Mouse (Mus musculus): Measurements from ENCODE around the gene Snap29. TPM values are rescaled to one million over a fixed set of nuclear protein-coding genes. Genes with fewer than 3 reads are reported as not detected.

Gene Snap29
- total and polyA plus RNA-seq, 2 experiments from 2014 or later: 15.6 to 28.1 TPM

DNA sequence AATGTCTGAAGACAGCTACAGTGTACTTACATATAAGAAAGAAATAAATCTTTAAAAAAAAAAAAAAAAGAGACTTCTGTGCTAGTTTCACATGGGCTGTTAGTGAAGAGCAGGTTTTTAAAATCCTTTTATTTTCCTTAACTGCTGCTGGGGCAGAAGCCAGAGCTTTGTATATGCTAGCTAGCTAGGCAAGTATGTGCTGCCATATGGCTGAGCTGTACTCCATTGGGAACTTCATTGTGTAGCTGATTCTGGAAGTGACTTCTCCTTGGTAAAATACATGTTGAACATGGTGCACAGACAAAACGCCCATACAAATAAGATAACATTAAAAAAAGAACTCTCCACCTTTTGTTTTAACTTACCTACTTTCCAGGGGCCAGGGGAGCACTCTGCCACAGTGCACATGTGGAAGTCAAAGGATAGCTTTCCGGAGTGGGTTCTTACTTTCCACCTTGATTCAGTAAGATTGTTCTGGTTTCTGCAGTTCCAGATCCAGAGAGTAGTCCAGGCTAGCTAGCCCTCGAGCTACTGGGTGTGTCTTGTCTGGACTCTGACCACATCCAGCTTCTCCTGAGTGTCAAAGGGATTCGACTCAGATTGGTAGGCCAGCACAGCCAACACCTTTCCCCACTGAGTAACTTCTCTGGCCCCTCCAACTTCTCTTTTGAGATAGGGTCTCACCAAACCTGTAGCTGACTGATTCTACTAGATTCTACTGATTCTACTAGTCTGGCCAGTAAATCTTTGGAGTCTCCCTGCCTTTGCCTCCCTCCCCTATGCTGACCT is 61.3 kb downstream of the Snap29 start:
- H3K27ac ChIP-seq: no peak overlapping the region
- WGBS: 94% methylated on average over 4 of the region's 4 CpGs
- H3K4me2 ChIP-seq (ENCODE audit: low read depth, low read length): no peak overlapping the region
- H3K36me3 ChIP-seq (ENCODE audit: insufficient read depth, low read length): no peaks in the 10 kb centered on the region; the same call in 1 of the 2 replicates
- ATAC-seq (no peak), DNase-seq (ENCODE audit: low spot score) (no peak)
- TF ChIP-seq CTCF (IDR thresholded peaks at IDR 0.05; ENCODE audit: low read depth): no peak
- no peaks in the 10 kb centered on the region for H3K4me1 ChIP-seq (ENCODE audit: insufficient read depth, low read length)
- H3K27me3 ChIP-seq (ENCODE audit: insufficient read depth, low read length): no peaks in the 10 kb centered on the region
- H3K9me3 ChIP-seq (ENCODE audit: low read length): no peaks in the 10 kb centered on the region
- no peak overlapping the region for H3K9ac ChIP-seq (replicated peaks; ENCODE audit: low read length)
- no peak overlapping the region for H3K4me3 ChIP-seq (ENCODE audit: low read length)

DNA sequence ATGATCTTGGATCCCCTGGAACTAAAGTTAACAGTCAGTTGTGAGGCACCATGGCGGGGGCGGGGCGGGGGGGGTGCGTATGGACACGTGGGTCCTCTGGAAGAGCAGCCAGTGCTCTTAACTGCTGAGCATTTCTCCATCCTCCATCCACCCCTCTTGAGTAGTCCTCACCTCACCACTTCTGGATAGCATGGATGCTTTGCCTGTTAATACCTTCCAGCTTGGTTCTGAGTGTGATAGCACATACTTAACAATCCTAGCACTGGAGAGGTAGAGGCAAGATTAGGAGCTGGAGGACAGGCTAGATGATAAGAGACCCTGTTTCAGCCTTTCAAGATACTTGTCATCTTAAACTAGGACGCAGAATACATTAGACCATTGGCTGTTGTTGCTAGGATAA is 66.7 kb downstream of the Snap29 start:
- no peaks in the 10 kb centered on the region for H3K27me3 ChIP-seq (ENCODE audit: insufficient read depth, low read length)
- no peaks in the 10 kb centered on the region for H3K9me3 ChIP-seq (ENCODE audit: low read length)
- DNase-seq (ENCODE audit: low spot score): no peak
- WGBS: 87% methylated on average over 6 of the region's 6 CpGs
- H3K9ac ChIP-seq (replicated peaks; ENCODE audit: low read length): no peak overlapping the region
- no peak for ATAC-seq
- H3K4me3 ChIP-seq (ENCODE audit: low read length): no peak overlapping the region
- H3K36me3 ChIP-seq (ENCODE audit: insufficient read depth, low read length): peaks cover 6% of the 10 kb centered on the region; the same call in 1 of the 2 replicates
- H3K27ac ChIP-seq: no peak overlapping the region
- no peaks in the 10 kb centered on the region for H3K4me1 ChIP-seq (ENCODE audit: insufficient read depth, low read length)
- H3K4me2 ChIP-seq (ENCODE audit: low read depth, low read length): no peak overlapping the region
- no peak for TF ChIP-seq CTCF (IDR thresholded peaks at IDR 0.05; ENCODE audit: low read depth)

GRCm38 (mm10) chr16:17474091-17474490 is 68.3 kb downstream of the Snap29 start:
- Histone ChIP-seq H3K27ac (no peak overlapping the region), H3K4me3 (ENCODE audit: low read length) (no peak overlapping the region), H3K9me3 (ENCODE audit: low read length) (no peaks in the 10 kb centered on the region), H3K27me3 (ENCODE audit: insufficient read depth, low read length) (no peaks in the 10 kb centered on the region), H3K9ac (replicated peaks; ENCODE audit: low read length) (no peak overlapping the region), H3K36me3 (ENCODE audit: insufficient read depth, low read length) (peaks cover 6% of the 10 kb centered on the region; the same call in 1 of the 2 replicates), H3K4me2 (ENCODE audit: low read depth, low read length) (no peak overlapping the region), H3K4me1 (ENCODE audit: insufficient read depth, low read length) (no peaks in the 10 kb centered on the region)
- peak; percentile 83 for TF ChIP-seq CTCF (IDR thresholded peaks at IDR 0.05; ENCODE audit: low read depth)
- ATAC-seq (no peak), DNase-seq (ENCODE audit: low spot score) (peak; percentile 60)

DNA sequence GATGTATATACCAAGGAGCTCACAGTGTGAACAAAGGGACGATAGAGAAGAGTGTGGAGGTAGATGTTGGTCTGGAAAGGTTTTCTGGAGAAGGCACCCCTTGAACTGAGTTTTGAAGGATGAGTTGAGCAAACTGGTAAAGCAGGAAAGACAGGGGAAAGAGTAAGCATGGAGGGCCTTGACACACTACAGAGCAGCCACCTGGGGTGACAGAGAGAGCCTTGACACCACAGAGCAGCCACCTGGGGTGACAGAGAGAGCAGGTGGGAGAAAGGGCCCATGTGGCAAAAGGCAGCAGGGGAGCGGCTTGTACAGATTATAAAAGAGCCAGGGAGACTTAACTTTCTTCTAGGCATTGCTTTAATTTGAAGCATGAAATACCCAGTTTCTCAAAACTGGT is 69.0 kb downstream of the Snap29 start:
- Histone ChIP-seq H3K4me1 (ENCODE audit: insufficient read depth, low read length) (no peaks in the 10 kb centered on the region), H3K9me3 (ENCODE audit: low read length) (no peaks in the 10 kb centered on the region), H3K36me3 (ENCODE audit: insufficient read depth, low read length) (peaks cover 6% of the 10 kb centered on the region; the same call in 1 of the 2 replicates), H3K4me2 (ENCODE audit: low read depth, low read length) (no peak overlapping the region), H3K4me3 (ENCODE audit: low read length) (no peak overlapping the region), H3K27me3 (ENCODE audit: insufficient read depth, low read length) (no peaks in the 10 kb centered on the region), H3K9ac (replicated peaks; ENCODE audit: low read length) (no peak overlapping the region), H3K27ac (no peak overlapping the region)
- ATAC-seq (no peak), DNase-seq (ENCODE audit: low spot score) (no peak)
- WGBS: 88% methylated on average over 2 of the region's 2 CpGs
- TF ChIP-seq CTCF (IDR thresholded peaks at IDR 0.05; ENCODE audit: low read depth): no peak

- no peaks in the 10 kb centered on the region for H3K9me3 ChIP-seq (ENCODE audit: low read length)
- H3K4me2 ChIP-seq (ENCODE audit: low read depth, low read length): no peak overlapping the region
- no peak overlapping the region for H3K27ac ChIP-seq
- no peak overlapping the region for H3K4me3 ChIP-seq (ENCODE audit: low read length)
- H3K36me3 ChIP-seq (ENCODE audit: insufficient read depth, low read length): peaks cover 6% of the 10 kb centered on the region; the same call in 1 of the 2 replicates
- DNase-seq (ENCODE audit: low spot score) (no peak), ATAC-seq (no peak)
- TF ChIP-seq CTCF (IDR thresholded peaks at IDR 0.05; ENCODE audit: low read depth): no peak
- no peak overlapping the region for H3K9ac ChIP-seq (replicated peaks; ENCODE audit: low read length)
- no peaks in the 10 kb centered on the region for H3K27me3 ChIP-seq (ENCODE audit: insufficient read depth, low read length)
- H3K4me1 ChIP-seq (ENCODE audit: insufficient read depth, low read length): no peaks in the 10 kb centered on the region
- WGBS: 95% methylated on average over 4 of the region's 4 CpGs
These were observed 69.5 kb downstream of the Snap29 start for GRCm38 (mm10) chr16:17475326-17475725.

GRCm38 (mm10) chr16:17478331-17478943 is 72.7 kb downstream of the Snap29 start:
- no peak for DNase-seq (ENCODE audit: low spot score)
- H3K27ac ChIP-seq: peak overlapping the region; percentile 36; the same call in 1 of the 2 replicates
- no peaks in the 10 kb centered on the region for H3K27me3 ChIP-seq (ENCODE audit: insufficient read depth, low read length)
- 74% methylated on average over 4 of the region's 4 CpGs for WGBS
- no peak for TF ChIP-seq CTCF (IDR thresholded peaks at IDR 0.05; ENCODE audit: low read depth)
- ATAC-seq: no peak
- no peak overlapping the region for H3K4me2 ChIP-seq (ENCODE audit: low read depth, low read length)
- no peak overlapping the region for H3K9ac ChIP-seq (replicated peaks; ENCODE audit: low read length)
- H3K4me1 ChIP-seq (ENCODE audit: insufficient read depth, low read length): no peaks in the 10 kb centered on the region
- H3K4me3 ChIP-seq (ENCODE audit: low read length): no peak overlapping the region
- H3K36me3 ChIP-seq (ENCODE audit: insufficient read depth, low read length): peaks cover 7% of the 10 kb centered on the region; the same call in 1 of the 2 replicates
- no peaks in the 10 kb centered on the region for H3K9me3 ChIP-seq (ENCODE audit: low read length)

Other genes starting within 250 kb of the Snap29 start
- gene Ube2l3, start 203.3 kb upstream of the Snap29 start, total RNA-seq (2014; rRNA removed): 82.7 and 93.6 TPM in 2 replicates
- gene Ube2l3, start 203.3 kb upstream of the Snap29 start, polyA plus RNA-seq (2015; fragmentation: Nextera tagmentation; extraction: Ambion mirVana): 325 and 326 TPM in 2 replicates
- gene Rimbp3, start 197.4 kb upstream of the Snap29 start, total RNA-seq (2014; rRNA removed): 1.9 and 4.3 TPM in 2 replicates
- gene Rimbp3, start 197.4 kb upstream of the Snap29 start, polyA plus RNA-seq (2015; fragmentation: Nextera tagmentation; extraction: Ambion mirVana): 1.0 and 1.3 TPM in 2 replicates
- gene Hic2, start 172.4 kb upstream of the Snap29 start, total RNA-seq (2014; rRNA removed): 10.0 and 13.1 TPM in 2 replicates
- gene Hic2, start 172.4 kb upstream of the Snap29 start, polyA plus RNA-seq (2015; fragmentation: Nextera tagmentation; extraction: Ambion mirVana): 4.7 and 5.1 TPM in 2 replicates
- 65.0 and 76.9 TPM in 2 replicates for gene Tmem191c, start 129.9 kb upstream of the Snap29 start, total RNA-seq (2014; rRNA removed)
- gene Tmem191c, start 129.9 kb upstream of the Snap29 start, polyA plus RNA-seq (2015; fragmentation: Nextera tagmentation; extraction: Ambion mirVana): 112 and 125 TPM in 2 replicates
- gene Serpind1, start 74.6 kb upstream of the Snap29 start, total RNA-seq (2014; rRNA removed): 3.5 and 4.2 TPM in 2 replicates
- gene Serpind1, start 74.6 kb upstream of the Snap29 start, polyA plus RNA-seq (2015; fragmentation: Nextera tagmentation; extraction: Ambion mirVana): 9.9 and 10.3 TPM in 2 replicates
- gene Pi4ka, start 328 bp downstream of the Snap29 start, total RNA-seq (2014; rRNA removed): 111 and 154 TPM in 2 replicates
- 45.5 and 47.7 TPM in 2 replicates for gene Pi4ka, start 328 bp downstream of the Snap29 start, polyA plus RNA-seq (2015; fragmentation: Nextera tagmentation; extraction: Ambion mirVana)
- 74.8 and 83.1 TPM in 2 replicates for gene Crkl, start 46.0 kb downstream of the Snap29 start, total RNA-seq (2014; rRNA removed)
- gene Crkl, start 46.0 kb downstream of the Snap29 start, polyA plus RNA-seq (2015; fragmentation: Nextera tagmentation; extraction: Ambion mirVana): 54.9 and 68.7 TPM in 2 replicates
- gene Aifm3, start 83.6 kb downstream of the Snap29 start, total RNA-seq (2014; rRNA removed): 13.8 and 16.8 TPM in 2 replicates
- 15.7 and 17.4 TPM in 2 replicates for gene Aifm3, start 83.6 kb downstream of the Snap29 start, polyA plus RNA-seq (2015; fragmentation: Nextera tagmentation; extraction: Ambion mirVana)
- gene Lztr1, start 102.7 kb downstream of the Snap29 start, total RNA-seq (2014; rRNA removed): 191 and 279 TPM in 2 replicates
- 82.2 and 89.8 TPM in 2 replicates for gene Lztr1, start 102.7 kb downstream of the Snap29 start, polyA plus RNA-seq (2015; fragmentation: Nextera tagmentation; extraction: Ambion mirVana)
- 61.0 and 66.8 TPM in 2 replicates for gene Thap7, start 125.2 kb downstream of the Snap29 start, total RNA-seq (2014; rRNA removed)
- 57.5 and 59.5 TPM in 2 replicates for gene Thap7, start 125.2 kb downstream of the Snap29 start, polyA plus RNA-seq (2015; fragmentation: Nextera tagmentation; extraction: Ambion mirVana)
- 2.3 and 2.4 TPM in 2 replicates for gene Lrrc74b, start 155.3 kb downstream of the Snap29 start, total RNA-seq (2014; rRNA removed)
- gene Lrrc74b, start 155.3 kb downstream of the Snap29 start, polyA plus RNA-seq (2015; fragmentation: Nextera tagmentation; extraction: Ambion mirVana): 2.0 and 2.1 TPM in 2 replicates
- 3.4 and 5.1 TPM in 2 replicates for gene P2rx6, start 155.9 kb downstream of the Snap29 start, total RNA-seq (2014; rRNA removed)
- 2.3 and 3.0 TPM in 2 replicates for gene P2rx6, start 155.9 kb downstream of the Snap29 start, polyA plus RNA-seq (2015; fragmentation: Nextera tagmentation; extraction: Ambion mirVana)
- gene Slc7a4, start 177.2 kb downstream of the Snap29 start, total RNA-seq (2014; rRNA removed): 74.6 and 78.7 TPM in 2 replicates
- 42.5 and 42.8 TPM in 2 replicates for gene Slc7a4, start 177.2 kb downstream of the Snap29 start, polyA plus RNA-seq (2015; fragmentation: Nextera tagmentation; extraction: Ambion mirVana)
- 62.4 and 67.4 TPM in 2 replicates for gene Smpd4, start 213.4 kb downstream of the Snap29 start, total RNA-seq (2014; rRNA removed)
- 21.7 and 23.8 TPM in 2 replicates for gene Smpd4, start 213.4 kb downstream of the Snap29 start, polyA plus RNA-seq (2015; fragmentation: Nextera tagmentation; extraction: Ambion mirVana)
- 18.2 and 20.8 TPM in 2 replicates for gene Ccdc74a, start 240.5 kb downstream of the Snap29 start, total RNA-seq (2014; rRNA removed)
- 32.8 and 37.6 TPM in 2 replicates for gene Ccdc74a, start 240.5 kb downstream of the Snap29 start, polyA plus RNA-seq (2015; fragmentation: Nextera tagmentation; extraction: Ambion mirVana)